Mouse (Mus musculus) liver, adult 2 months (tissue): ENCODE results near the gene Prcd.

Source experiments
- CTCF ChIP-seq: fragments of 200-500 bp; IDR thresholded peaks from 2 replicates; pipeline ENCODE4 v1.5.1; 2011; ENCODE audit warnings: low read depth, low read length, control low read depth
- POLR2A ChIP-seq: fragments of 200-500 bp; IDR thresholded peaks from 2 replicates; pipeline ENCODE4 v1.6.1; 2011; ENCODE audit warnings: low read length, control low read depth; ENCODE audit not compliant: insufficient read depth; ENCODE audit errors: extremely low read depth

DNA sequence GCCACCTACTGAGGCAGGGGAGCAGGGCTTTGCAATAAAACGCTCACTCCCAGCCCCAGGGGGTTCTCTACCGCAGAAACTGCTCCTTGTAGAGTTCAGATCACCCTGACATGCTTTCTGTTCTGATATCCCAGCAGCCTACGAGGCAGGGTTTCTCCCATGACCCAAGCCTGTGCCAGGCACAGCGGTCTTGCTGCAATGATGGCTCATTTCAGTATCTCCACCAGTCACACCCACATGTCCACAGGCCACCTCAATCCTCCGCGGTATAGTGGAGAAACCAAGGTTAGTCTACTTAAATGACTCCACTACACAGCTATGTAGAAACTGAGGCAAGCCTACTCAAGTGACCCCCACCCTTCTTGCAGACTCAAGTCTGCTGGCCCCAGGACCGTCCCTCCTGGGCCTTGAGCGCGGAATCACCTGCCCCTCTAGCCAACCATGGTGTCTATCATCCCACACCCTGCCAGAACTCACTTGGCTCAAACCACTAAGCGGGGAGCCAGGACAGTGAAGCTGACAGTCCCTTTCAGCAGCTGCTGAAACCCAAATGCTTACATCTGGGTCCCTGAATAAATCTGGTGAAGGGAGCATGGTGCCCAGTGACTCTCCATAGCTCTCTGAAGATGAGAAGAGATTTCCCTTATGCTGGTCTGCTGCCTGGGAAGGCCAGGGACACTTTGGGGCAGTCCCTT is 32.6 kb upstream of the Prcd start:
- TF ChIP-seq CTCF, result no peak
- no peak for TF ChIP-seq POLR2A
